Mouse (Mus musculus) adrenal gland, adult 18-20 months (tissue): ENCODE measurements at regions not wholly inside any gene's neighbourhood (a gene's known extent, or its start where the extent isn't known, plus 50 kb on each side); places are given as distances from the start of the nearest gene placed in this dataset.
A peak's percentile ranks its signal among the peaks of the same experiment; 100 is the strongest.

ENCODE experiments used
- DNase-seq, 2 experiments: peaks; one replicate each; pipeline ENCODE4 v3.0.0; 2021 to 2022; ENCODE audit warnings: low spot score in 2 of 2

DNA sequence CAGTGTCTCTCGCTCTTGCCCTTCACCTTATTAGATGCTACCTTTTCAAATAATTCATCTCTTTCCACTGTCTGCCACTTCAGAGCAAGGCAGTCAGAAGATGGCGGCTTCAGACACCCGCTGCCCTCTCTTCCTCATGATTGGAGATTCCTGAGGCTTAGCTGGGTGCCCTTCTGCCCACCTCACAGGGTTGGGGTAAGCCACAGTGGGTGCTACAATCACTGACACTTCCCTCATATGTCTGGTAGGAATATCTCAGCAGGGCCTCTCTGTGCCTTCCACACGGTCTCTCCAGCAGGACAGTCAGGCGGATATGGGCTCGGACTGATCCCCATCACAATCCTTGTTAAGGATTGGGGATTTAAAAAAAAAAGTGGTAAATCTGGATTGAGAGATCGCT, 53.2 kb upstream of the Rpl36-ps4 start:
- no peak for DNase-seq

- DNase-seq = no peak
Observed at GRCm38 (mm10) chr17:87866719-87867318, 54.0 kb upstream of the Rpl36-ps4 start.

DNA sequence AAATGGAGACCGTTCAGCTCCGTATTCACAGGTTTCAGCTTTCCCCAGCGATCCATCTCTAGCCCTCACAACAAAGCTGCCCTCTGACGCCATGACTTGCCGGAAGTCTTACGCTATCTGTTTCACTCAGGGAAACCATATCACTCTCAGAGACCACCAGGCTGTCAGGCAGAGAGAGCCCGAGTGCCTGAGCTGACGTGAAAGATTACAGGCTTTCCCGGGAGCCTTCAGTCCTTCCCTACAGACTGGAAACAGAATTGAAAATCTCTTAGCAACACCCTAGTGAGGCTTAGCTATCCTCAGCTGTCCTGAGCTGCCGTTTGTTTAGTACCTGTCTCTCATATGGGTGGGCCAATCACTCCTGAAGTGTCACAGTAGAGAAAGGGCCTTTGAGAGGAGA, 54.6 kb upstream of the Rpl36-ps4 start:
- DNase-seq = no peak

DNA sequence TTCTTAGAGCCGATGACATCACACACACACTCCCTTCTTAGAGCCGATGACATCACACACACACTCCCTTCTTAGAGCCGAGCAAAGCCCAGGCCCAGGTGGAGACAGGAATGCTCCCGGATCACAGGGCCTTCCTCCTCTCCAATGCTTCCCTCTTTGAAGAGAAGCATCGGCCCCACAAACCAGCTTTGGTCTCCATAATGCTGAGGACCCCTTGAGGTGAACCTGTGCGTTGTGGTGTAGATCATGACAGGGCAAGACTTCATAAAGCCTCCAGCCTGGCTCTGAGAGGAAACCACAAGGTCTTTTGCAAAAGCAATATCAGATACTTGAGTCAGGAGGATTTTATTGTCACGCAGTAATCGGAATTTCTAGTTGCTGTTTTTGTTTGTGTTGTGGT, 55.3 kb upstream of the Rpl36-ps4 start:
- no peak for DNase-seq

DNA sequence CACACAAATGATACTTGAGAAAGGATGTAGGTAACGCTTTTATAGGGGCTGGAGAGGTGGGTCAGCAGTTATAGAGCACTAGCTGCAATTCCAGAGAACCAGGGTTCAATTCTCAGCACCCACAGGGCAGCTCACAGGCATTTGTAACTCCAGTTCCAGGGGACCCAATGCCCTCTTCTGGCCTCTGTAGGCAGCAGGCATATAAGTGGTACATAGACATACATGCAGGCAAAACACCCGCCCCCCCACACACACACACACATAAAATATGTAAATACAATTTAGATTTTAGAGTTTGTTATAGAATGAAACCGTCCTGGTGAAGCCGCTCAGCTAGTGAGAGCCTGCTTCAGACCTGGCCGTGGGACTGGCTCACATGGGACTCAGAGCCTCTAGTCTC, 55.9 kb upstream of the Rpl36-ps4 start:
- DNase-seq = no peak

DNA sequence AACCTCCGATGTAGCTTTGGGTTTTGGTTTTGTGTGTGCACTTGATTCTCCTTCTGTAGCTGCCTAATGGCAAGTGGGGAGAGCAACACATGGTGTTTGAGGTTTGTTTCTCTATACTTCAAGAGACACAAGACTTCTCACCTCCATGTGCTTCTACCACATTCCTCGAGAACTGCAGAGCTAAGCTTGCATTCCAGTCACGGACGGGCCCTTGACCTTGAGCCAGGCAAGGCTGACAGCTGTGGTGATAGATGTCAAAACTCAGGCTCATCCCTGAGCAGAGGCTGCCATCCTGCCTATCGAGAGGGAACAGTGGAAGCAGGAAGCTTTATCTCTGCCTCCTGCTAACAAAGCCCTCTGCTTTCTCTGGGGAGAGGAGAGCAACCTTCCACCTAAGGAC, 59.2 kb upstream of the Rpl36-ps4 start:
- peak in 1 of 2 experiments; percentile 15 for DNase-seq

DNA sequence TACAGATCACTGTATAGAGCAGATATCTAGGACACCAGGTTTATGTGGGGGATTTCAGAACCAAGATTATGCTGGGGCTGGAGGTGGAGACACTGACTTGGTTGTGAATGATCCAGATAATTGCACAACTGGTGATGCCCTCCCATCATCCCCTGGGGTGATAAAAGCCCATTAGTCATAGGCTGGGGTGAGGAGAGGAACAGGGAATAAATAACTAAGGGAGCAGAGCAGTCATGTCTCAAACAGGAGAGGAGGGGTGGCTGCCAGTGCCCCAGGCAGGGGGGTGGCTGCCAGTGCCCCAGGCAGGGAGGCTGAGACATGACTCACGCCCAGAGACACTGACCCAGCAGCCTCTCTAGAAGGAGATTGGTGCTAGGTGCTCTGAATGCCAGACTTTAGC, 53.7 kb upstream of the Kcnk12 start:
- DNase-seq = no peak

- no peak for DNase-seq
Observed at GRCm38 (mm10) chr17:87849897-87850296, 52.1 kb upstream of the Kcnk12 start.

DNA sequence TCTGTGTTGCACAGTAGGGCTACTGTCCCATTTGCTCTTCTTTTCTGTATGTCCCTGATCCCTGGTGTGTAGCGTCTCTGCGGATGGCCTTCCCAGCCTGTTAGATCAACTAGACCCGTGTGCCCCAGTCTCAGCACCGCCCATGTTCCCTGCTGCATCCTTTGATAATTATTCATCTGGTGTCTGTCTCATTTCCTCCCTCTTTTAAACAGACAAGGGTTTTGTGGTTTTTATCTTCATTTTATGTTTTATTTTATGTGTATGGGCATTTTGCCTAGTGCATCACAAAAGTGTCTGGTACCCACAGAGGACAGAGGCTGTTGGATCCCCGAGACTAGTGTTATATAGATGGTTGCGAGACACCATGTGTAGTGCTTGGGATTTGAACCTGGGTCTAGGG, 51.6 kb upstream of the Kcnk12 start:
- no peak for DNase-seq

- DNase-seq = no peak
Observed at GRCm38 (mm10) chr17:87848964-87849363, 51.2 kb upstream of the Kcnk12 start.
